Mouse (Mus musculus): Measurements from ENCODE around the gene Ezh1.

- no peak for TF ChIP-seq GATA1 (IDR thresholded peaks at IDR 0.05; ENCODE audit: low read length)
- TF ChIP-seq TAL1 (IDR thresholded peaks at IDR 0.05; ENCODE audit: low read length): no peak
Observed at GRCm38 (mm10) chr11:101176117-101176691, 50.1 kb downstream of the Ezh1 start.

All from erythroblast, embryonic 14.5 days (primary cell).